Comparison of ENCODE assay signal across 12 mouse cellular contexts in genomic region chr2:65920651-65921412, GRCm38 (mm10).
A peak's percentile ranks its signal among the peaks of the same experiment; 100 is the strongest.
DNase-seq lines count a peak whose midpoint lies in the region; ATAC-seq and TF ChIP-seq lines count a peak whose summit lies in the region.
"Had no signal": no experiment of that assay in that cellular context is flagged by ENCODE, and none has a peak within 500 bp of the region (broad histone marks: within the 10 kb centered on the region; RNA-seq: fewer than 3 reads in every experiment).

No protein-coding gene starts in this region.

- 6% methylated on average over 9 of the region's 9 CpGs for WGBS in kidney, embryonic 14.5 days
- 36% methylated on average over 9 of the region's 9 CpGs for WGBS in hindbrain, embryonic 10.5 days
- 16% methylated on average over 9 of the region's 9 CpGs for WGBS in limb, embryonic 12.5 days
- WGBS in lung, postnatal 0 days, result 31% methylated on average over 9 of the region's 9 CpGs
- 39% methylated on average over 9 of the region's 9 CpGs for WGBS in heart, embryonic 10.5 days

- H3K9ac ChIP-seq in kidney, embryonic 14.5 days (ENCODE audit: low read depth, low read length), result no peak overlapping the region
- H3K9ac ChIP-seq in limb, embryonic 12.5 days (replicated peaks), result no peak overlapping the region
- H3K9ac ChIP-seq in lung, postnatal 0 days (replicated peaks; ENCODE audit: low read depth), result no peak overlapping the region
- H3K9ac ChIP-seq: liver, embryonic 14.5 days had no signal

- peaks cover 5% of the 10 kb centered on the region; the same call in 1 of the 2 replicates for H3K4me1 ChIP-seq in kidney, embryonic 14.5 days (ENCODE audit: control insufficient read depth, insufficient read depth, low read length)
- peaks cover 30% of the 10 kb centered on the region for H3K4me1 ChIP-seq in hindbrain, embryonic 10.5 days (replicated peaks)
- peaks cover 19% of the 10 kb centered on the region for H3K4me1 ChIP-seq in limb, embryonic 12.5 days (replicated peaks)
- H3K4me1 ChIP-seq in lung, postnatal 0 days (ENCODE audit: insufficient read depth, low read depth, low read length), result no peaks in the 10 kb centered on the region
- H3K4me1 ChIP-seq in heart, embryonic 10.5 days, result peaks cover 14% of the 10 kb centered on the region

- DNase-seq in kidney, adult 18-20 months, result no peak
- DNase-seq in brain, embryonic 14.5 days (ENCODE audit: low read depth), result peak; percentile 71
- no peak for DNase-seq in hindbrain, embryonic 10.5 days (ENCODE audit: low spot score)
- no peak for DNase-seq in lung, postnatal 0 days (ENCODE audit: low spot score)
- no peak for DNase-seq in heart, embryonic 10.5 days (ENCODE audit: low spot score)
- DNase-seq in adrenal gland, adult (ENCODE audit: inconsistent age in 2 of 2, low spot score in 1 of 2), result no peak
- DNase-seq: adrenal gland, postnatal 25 days; cerebellum, adult 9-11 months; right cerebral cortex, adult 18-20 months had no signal

- TF ChIP-seq CTCF in brain, embryonic 14.5 days (IDR thresholded peaks at IDR 0.05; ENCODE audit: borderline replicate concordance, extremely low read depth, insufficient read depth, insufficient read length), result no peak
- TF ChIP-seq CTCF in lung, postnatal 0 days (IDR thresholded peaks at IDR 0.05), result no peak

- H3K36me3 ChIP-seq in kidney, embryonic 14.5 days (ENCODE audit: control insufficient read depth, insufficient read depth, low read length), result no peaks in the 10 kb centered on the region
- H3K36me3 ChIP-seq in hindbrain, embryonic 10.5 days, result no peaks in the 10 kb centered on the region
- H3K36me3 ChIP-seq in limb, embryonic 12.5 days, result no peaks in the 10 kb centered on the region
- H3K36me3 ChIP-seq in lung, postnatal 0 days (ENCODE audit: insufficient read depth, low read length), result no peaks in the 10 kb centered on the region
- no peaks in the 10 kb centered on the region for H3K36me3 ChIP-seq in heart, embryonic 10.5 days

- no peaks in the 10 kb centered on the region for H3K9me3 ChIP-seq in kidney, embryonic 14.5 days (ENCODE audit: control insufficient read depth, low read length)
- H3K9me3 ChIP-seq in hindbrain, embryonic 10.5 days, result no peaks in the 10 kb centered on the region
- H3K9me3 ChIP-seq in limb, embryonic 12.5 days, result no peaks in the 10 kb centered on the region
- H3K9me3 ChIP-seq in lung, postnatal 0 days (ENCODE audit: low read length), result no peaks in the 10 kb centered on the region
- H3K9me3 ChIP-seq in heart, embryonic 10.5 days, result no peaks in the 10 kb centered on the region

- H3K4me3 ChIP-seq in kidney, embryonic 14.5 days (ENCODE audit: low read length), result no peak overlapping the region
- no peak overlapping the region for H3K4me3 ChIP-seq in hindbrain, embryonic 10.5 days
- no peak overlapping the region for H3K4me3 ChIP-seq in limb, embryonic 12.5 days (replicated peaks)
- H3K4me3 ChIP-seq in lung, postnatal 0 days (ENCODE audit: low read depth, low read length), result no peak overlapping the region
- H3K4me3 ChIP-seq in heart, embryonic 10.5 days, result no peak overlapping the region

- TF ChIP-seq POLR2A in brain, embryonic 14.5 days (IDR thresholded peaks at IDR 0.05; ENCODE audit: borderline replicate concordance, extremely low read depth, insufficient read depth, insufficient read length, poor library complexity, severe bottlenecking), result no peak

- no peak for TF ChIP-seq EP300 in lung, postnatal 0 days (IDR thresholded peaks at IDR 0.05)

- H3K27me3 ChIP-seq in kidney, embryonic 14.5 days (ENCODE audit: control insufficient read depth, insufficient read depth, low read length), result no peaks in the 10 kb centered on the region
- H3K27me3 ChIP-seq in hindbrain, embryonic 10.5 days (ENCODE audit: insufficient read depth, poor library complexity, severe bottlenecking), result no peaks in the 10 kb centered on the region
- no peaks in the 10 kb centered on the region for H3K27me3 ChIP-seq in limb, embryonic 12.5 days
- H3K27me3 ChIP-seq in lung, postnatal 0 days (replicated peaks; ENCODE audit: insufficient read depth, low read length), result no peaks in the 10 kb centered on the region
- H3K27me3 ChIP-seq in heart, embryonic 10.5 days (ENCODE audit: insufficient read depth, poor library complexity, severe bottlenecking), result no peaks in the 10 kb centered on the region

- peak; percentile 85 for ATAC-seq in kidney, embryonic 14.5 days (ENCODE audit: low FRiP score, low TSS enrichment)
- peak; percentile 59; the same call in 1 of the 2 replicates for ATAC-seq in limb, embryonic 12.5 days (ENCODE audit: insufficient number of reproducible peaks, insufficient read depth, low FRiP score, low TSS enrichment, low read depth)
- ATAC-seq in lung, postnatal 0 days, result no peak

- H3K4me2 ChIP-seq in kidney, embryonic 14.5 days (replicated peaks; ENCODE audit: low read depth, low read length), result peak overlapping the region; percentile 6; the same call in 1 of the 2 replicates
- H3K4me2 ChIP-seq in limb, embryonic 12.5 days, result peak overlapping the region; percentile 42
- no peak overlapping the region for H3K4me2 ChIP-seq in lung, postnatal 0 days (replicated peaks; ENCODE audit: low read depth, low read length)

- no peak overlapping the region for H3K27ac ChIP-seq in kidney, embryonic 14.5 days (ENCODE audit: low read depth, low read length)
- peak overlapping the region; percentile 29 for H3K27ac ChIP-seq in hindbrain, embryonic 10.5 days
- H3K27ac ChIP-seq in limb, embryonic 12.5 days, result no peak overlapping the region
- no peak overlapping the region for H3K27ac ChIP-seq in lung, postnatal 0 days (ENCODE audit: low read length)
- no peak overlapping the region for H3K27ac ChIP-seq in heart, embryonic 10.5 days
- H3K27ac ChIP-seq: liver, embryonic 14.5 days had no signal
